Mouse (Mus musculus) erythroblast, adult 5-6 weeks (primary cell): ENCODE results near the gene Krt9. TPM values are rescaled to one million over a fixed set of nuclear protein-coding genes. Genes with fewer than 3 reads are reported as not detected.
A peak's percentile ranks its signal among the peaks of the same experiment; 100 is the strongest.
"Not testable (repeated sequence)": the region's sequence is repeated elsewhere in the genome, so short reads cannot be mapped to it uniquely, and the experiment has no call there.

Experiments used
- ATAC-seq: replicated peaks from 2 replicates; pipeline ENCODE4 v1.8.0; 2016; ENCODE audit warnings: moderate number of reproducible peaks, mild to moderate bottlenecking, moderate TSS enrichment, inconsistent platforms; ENCODE audit not compliant: poor library complexity, low FRiP score, severe bottlenecking
- total RNA-seq, 2 experiments: library from RNA; stranded (forward) in 1 of 2; stranded (reverse) in 1 of 2; fragments of 150-400 nt in 1 of 2; fragments of 200-764, 138-1000 nt in 1 of 2; gene quantifications; 2 replicates each; pipeline versions ENCODE4 v1.2.3 to v1.2.4; 2015 to 2017; ENCODE audit warnings: low replicate concordance in 2 of 2

Krt9 gene
- total RNA-seq (2015; ENCODE audit: low replicate concordance) (not detected in 2 replicates), total RNA-seq (2017; ENCODE audit: low replicate concordance) (0.28 TPM in 1 of 2 replicates, not detected in the other)

- no peak for ATAC-seq
These were observed at the start of gene Krt9 for GRCm38 (mm10) chr11:100192992-100193391. TSS of gene Krt9 (minus strand) at chr11:100193246.

DNA sequence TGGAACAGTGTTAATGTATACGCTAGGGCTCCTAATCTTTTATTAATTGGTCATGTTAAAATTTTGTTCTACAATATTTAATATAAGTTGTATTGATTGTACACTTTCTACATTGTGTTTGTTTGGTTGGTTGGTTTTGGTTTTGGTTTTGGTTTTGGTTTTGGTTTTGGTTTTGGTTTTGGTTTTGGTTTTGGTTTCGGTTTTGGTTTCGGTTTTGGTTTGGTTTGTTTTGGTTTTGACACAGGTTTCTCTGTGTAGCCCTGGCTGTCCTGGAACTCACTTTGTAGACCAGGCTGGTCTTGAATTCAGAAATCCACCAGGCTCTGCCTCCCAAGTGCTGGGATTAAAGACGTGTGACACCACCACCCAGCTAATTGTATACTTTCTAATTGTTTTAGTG lies 47.2 kb upstream of the Krt9 start:
- ATAC-seq: not testable (repeated sequence)

DNA sequence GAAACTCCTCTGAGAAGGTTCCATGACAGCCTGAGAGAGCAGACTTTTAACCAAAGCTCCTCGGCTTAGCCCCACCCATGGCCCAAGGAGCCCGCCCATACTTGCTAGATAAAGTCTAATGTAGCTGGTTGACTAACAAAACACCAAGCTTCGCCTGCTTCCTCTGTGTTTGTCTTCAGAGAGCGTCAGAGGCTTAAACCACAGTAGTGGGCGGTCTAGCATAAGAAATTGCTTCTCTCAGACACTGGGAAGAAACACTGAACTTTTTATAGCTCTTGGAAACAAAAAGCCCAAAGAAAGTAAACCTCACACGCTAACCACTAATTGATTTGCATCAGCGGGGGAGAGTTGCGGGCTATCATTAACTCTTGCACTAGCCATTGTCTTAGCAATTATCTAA lies 28.7 kb upstream of the Krt9 start:
- no peak for ATAC-seq

- no peak for ATAC-seq
These were observed 26.3 kb upstream of the Krt9 start for GRCm38 (mm10) chr11:100219304-100219703.

DNA sequence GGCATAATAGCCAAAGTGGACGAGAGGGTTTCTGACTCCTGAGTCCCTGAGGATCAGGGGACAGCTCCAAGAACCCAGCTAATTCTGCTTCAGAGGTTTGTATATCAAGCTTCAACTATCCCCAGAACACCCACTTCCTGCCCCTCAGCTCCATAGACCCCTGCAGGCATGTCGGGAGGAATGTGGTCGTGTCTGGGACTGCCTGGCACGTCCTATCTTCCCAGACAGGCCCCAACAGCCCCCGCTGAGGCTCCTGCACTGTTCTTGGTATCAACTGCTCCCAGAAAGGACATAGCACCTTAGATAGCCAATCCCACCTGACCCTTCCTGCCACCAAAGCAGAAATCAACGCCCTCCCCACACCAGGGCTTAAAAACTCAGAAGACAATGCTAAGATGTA lies 15.5 kb upstream of the Krt9 start:
- no peak for ATAC-seq

DNA sequence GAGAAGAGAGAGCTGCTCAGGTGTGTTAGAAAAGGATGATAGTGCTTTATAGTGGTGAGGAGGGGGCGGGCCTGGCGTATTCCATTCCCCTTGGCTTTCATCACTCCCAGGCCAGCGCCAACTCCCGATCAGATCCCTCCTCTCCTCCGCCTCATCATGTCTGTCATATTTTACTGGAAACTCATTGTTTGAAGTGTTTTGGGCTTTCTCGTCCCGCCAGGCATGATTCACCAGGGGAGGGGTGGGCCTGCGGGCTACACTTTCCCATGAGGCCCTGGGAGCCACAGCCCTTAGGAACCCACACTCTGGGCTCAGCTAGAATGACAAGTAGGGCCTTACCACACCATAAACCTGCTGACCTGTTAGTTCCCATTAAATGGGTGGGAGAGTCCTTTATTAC lies 14.5 kb upstream of the Krt9 start, which contains the start of gene Krt14:
Krt14 (minus strand) TSS at position 51 of the 400 bp plus-strand sequence.
- ATAC-seq: no peak

DNA sequence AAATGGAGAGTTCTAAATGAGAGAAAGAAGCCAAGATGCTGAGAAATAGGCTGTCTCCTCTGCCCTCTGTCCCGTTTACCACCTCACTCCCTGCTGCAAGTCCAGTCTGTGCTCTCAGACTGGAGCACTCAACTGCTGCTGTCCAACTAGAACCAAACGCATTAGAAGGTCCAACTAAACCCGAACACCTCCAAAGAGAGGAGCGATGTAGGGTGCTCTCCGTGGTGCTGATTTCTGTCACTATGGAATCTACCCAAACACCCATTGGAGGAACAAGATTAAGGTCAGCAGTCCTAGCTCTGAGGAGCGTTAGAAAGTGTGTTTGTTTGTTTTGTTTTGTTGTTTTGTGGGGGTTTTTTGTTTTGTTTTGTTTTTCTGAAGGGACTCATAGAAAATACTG lies 10.4 kb upstream of the Krt9 start:
- ATAC-seq: no peak

GRCm38 (mm10) chr11:100202906-100203305 lies 9.9 kb upstream of the Krt9 start:
- ATAC-seq: no peak

- ATAC-seq: no peak
These were observed 7.2 kb upstream of the Krt9 start for GRCm38 (mm10) chr11:100200104-100200820.

DNA sequence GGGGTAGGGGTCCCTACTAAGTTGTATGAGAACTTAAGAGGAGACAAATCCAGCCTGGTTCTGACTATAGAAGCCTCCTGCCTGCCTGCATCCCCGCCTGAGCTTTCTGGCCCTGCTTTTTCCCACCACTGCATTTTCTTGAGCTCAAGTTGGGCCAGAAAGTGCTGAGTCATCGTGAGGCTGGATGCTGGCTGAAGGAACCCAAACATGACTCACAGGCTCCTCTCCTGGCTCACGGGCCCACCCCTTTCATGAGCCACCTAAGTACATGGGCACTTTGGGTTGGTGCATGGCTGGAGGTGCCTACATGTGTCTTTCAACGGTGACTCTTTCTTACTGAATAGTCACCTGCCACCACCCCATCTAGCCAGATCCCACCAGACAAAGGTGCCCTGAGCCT lies 5.6 kb upstream of the Krt9 start:
- no peak for ATAC-seq

DNA sequence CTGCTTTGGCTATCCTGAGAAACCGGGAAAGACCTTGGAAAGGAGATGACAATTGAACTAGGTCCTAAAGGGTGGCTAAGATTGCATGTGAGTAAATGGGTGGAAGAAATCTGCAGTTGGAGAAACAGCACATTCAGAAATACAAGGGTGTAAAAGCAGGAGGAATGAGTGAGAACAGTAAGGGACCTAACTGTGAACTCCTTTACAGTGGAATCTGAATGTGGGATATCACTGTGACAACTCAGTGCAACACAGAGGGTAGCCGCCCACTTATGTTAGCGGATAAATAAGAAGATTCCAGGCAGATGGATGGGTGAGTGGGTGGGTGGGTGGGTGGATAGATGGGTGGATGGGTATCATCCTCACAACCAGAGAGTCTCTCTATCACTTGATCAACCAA lies 1.2 kb downstream of the Krt9 start:
- ATAC-seq: no peak

DNA sequence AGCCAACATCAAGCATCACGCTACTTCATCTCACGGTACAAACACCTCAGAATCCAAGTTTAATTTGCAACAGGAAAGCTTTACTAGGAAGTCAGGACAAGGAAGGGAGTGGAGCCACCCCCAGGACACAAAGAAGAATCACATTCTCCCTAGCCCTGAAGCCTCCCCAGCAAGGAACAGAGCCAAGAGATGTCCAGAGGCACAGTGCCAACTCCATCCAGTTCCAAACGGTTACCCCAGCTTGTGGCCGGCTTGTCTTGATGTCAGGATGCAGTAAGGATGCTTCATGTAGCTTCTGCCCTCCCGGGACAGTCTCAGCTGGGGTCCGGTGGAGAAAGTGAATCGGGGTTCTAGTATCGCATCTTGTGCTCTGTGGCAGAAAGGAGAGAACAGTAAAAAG lies 6.3 kb downstream of the Krt9 start:
- ATAC-seq: no peak

DNA sequence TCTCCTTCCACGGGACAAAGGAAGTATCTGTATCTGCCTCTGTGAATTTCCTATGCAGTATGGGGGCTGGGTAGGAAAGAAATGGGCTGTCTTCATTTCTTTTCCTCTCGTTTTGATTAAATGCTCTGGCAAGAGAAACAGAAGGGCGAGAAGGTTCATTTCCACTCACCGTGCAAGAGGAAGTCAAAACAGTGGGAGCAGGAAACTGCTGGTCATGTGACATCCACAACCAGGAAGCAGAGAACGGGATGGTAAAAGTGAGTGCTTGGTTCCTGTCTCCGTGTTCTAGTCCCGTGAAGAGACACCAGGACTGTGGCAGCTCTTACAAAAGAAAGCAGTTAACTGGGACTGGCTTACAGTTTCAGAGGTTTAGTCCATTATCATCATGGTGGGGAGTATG lies 11.3 kb downstream of the Krt9 start:
- no peak for ATAC-seq

DNA sequence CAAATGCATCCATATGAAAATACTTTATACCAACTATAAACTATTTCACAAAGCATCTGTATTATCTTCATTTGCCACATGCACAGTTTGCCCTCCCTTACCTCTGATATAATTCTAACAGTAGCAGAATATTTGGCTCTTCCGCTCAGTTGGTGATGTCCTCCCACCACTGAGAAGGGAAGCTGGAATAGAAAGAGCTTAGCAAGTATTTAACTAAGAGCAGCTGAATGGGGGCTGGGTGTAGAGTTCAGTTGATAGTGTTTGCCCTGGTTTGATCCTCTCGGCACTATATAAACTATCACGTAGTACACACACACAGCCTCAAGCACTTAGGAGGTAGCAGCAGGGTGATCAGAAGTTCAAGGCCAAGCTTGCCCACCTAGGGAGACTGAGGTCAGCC lies 13.8 kb downstream of the Krt9 start:
- no peak for ATAC-seq

DNA sequence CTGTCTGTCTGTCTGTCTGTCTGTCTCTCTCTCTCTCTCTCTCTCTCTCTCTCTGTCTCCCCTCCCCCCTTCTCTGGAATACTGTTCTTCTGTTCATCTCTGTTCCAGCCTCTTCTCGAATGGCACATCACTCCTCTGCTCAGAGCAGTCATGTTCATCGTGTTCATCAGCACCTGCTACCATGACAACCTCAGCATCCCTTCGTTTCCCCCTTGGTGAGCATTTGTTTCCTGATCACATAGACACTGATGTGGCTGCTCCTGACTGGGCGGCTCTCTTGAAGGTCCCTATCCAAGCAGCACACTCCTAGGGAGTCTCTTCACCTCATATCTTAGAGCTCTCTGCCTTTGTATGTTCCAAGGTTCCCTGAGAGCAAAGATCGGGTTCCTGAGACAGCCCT lies 14.7 kb downstream of the Krt9 start:
- no peak for ATAC-seq

DNA sequence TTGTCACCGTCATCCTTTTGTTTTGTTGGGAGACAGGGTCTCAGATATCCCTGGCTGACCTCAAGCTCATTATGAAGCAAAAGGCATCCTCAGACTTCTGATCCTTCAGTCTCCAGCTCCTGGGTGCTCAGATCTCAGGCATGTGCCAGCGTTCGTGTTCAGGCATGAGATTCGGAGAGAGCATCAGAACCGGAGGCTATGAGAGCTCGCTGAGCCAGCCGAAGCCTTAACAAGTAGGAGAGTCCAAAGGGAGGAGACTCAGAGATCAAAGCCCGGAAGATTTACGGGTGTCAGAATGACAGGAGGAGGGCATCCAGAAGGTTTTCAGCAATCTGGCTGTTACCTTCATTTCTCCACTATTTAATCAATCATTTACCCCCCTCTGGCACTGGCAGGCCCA lies 16.3 kb downstream of the Krt9 start:
- no peak for ATAC-seq

- ATAC-seq: peak; percentile 63
These were observed 24.0 kb downstream of the Krt9 start for GRCm38 (mm10) chr11:100168765-100169762.

DNA sequence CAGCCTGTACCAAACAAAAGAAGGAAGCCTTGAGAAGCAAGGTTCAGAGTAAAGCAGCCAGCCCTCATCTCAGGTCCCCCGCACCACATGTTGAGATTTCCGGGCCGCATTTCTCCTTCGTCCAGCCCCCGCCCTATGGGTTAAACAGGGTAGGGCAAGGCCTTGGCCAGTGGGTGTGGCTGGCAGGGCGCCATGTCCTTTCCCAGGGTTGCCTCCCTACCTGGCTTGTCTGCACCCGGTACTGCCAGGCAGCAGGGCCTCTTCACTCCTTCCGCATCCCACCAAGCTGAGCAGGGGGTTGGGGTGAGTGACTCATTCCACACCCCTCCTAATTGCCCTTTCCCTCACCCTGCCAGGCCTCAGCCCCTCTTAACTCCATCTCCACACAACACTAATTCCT lies 25.0 kb downstream of the Krt9 start:
- no peak for ATAC-seq

DNA sequence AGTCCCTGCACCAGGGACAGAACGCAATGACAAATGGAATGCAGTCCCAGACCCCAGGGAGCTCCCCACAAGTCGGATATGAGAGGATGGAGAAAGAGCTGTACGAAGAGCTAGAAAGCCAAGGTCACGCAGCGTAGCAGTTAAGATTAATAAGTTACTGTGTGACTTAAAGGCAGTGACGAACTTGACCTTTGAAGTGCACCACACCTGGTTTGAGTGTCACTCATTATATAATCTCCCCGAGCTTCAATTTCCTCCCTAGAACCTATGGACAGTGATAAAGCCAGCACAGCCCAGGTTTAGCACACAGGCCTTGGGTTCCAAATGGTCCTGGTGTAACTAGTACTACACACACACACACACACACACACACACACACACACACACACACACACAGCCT lies 28.7 kb downstream of the Krt9 start:
- no peak for ATAC-seq

DNA sequence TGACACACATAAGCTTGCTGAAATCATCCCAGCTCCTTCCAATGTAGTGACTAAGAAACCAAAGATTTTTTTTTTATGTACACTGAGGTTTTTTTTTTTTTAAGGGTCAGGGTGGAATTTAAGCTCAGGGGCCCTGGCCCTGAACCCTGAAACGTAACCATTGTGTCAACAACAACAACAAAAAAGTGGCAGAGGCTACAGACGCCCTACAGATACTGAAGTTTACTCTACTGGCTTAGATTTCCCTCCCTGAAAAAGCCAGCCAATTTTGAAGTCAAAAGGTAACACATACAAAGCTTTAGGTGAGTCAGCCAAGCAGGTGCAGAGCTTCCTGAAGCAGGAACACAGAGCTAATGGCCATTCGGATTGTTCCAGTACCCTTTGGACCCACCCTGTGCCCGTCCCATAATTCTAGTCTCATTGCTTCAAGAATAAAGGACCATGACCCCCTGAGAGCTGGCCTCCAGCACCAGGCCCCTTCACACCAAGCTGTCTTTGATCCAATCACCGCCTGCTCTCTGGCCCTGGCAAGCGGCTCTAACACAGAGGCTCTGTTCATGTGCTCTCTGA lies 35.1 kb downstream of the Krt9 start:
- ATAC-seq: no peak
